Mouse (Mus musculus): ENCODE data around the gene Gm20431.
A peak's percentile ranks its signal among the peaks of the same experiment; 100 is the strongest.

The Gm20431 gene

GRCm38 (mm10) chr2:167627019-167627418, 34.3 kb downstream of the Gm20431 start:
- Histone ChIP-seq H3K4me3 (replicated peaks; ENCODE audit: low read length) (no peak overlapping the region), H3K4me1 (replicated peaks; ENCODE audit: low read depth, low read length) (peaks cover 81% of the 10 kb centered on the region), H3K27me3 (ENCODE audit: insufficient read depth, low read length) (no peaks in the 10 kb centered on the region), H3K36me3 (ENCODE audit: insufficient read depth, low read length) (peaks cover 65% of the 10 kb centered on the region), H3K9me3 (ENCODE audit: low read length) (no peaks in the 10 kb centered on the region)
- no peak for TF ChIP-seq POU5F1 (IDR thresholded peaks at IDR 0.05; ENCODE audit: borderline replicate concordance, low read length)
- TF ChIP-seq NANOG (IDR thresholded peaks at IDR 0.05; ENCODE audit: borderline replicate concordance, low read length): no peak
- TF ChIP-seq CTCF (conservative IDR thresholded peaks at IDR 0.05; ENCODE audit: low read length): no peak

- Histone ChIP-seq H3K36me3 (ENCODE audit: insufficient read depth, low read length) (peaks cover 74% of the 10 kb centered on the region), H3K9me3 (ENCODE audit: low read length) (no peaks in the 10 kb centered on the region), H3K4me3 (replicated peaks; ENCODE audit: low read length) (no peak overlapping the region), H3K27me3 (ENCODE audit: insufficient read depth, low read length) (no peaks in the 10 kb centered on the region), H3K4me1 (replicated peaks; ENCODE audit: low read depth, low read length) (peaks cover 91% of the 10 kb centered on the region)
- no peak for TF ChIP-seq NANOG (IDR thresholded peaks at IDR 0.05; ENCODE audit: borderline replicate concordance, low read length)
- no peak for TF ChIP-seq CTCF (conservative IDR thresholded peaks at IDR 0.05; ENCODE audit: low read length)
- no peak for TF ChIP-seq POU5F1 (IDR thresholded peaks at IDR 0.05; ENCODE audit: borderline replicate concordance, low read length)
Observed at GRCm38 (mm10) chr2:167625670-167626069, 35.6 kb downstream of the Gm20431 start.

GRCm38 (mm10) chr2:167624368-167625075, 36.8 kb downstream of the Gm20431 start:
- Histone ChIP-seq H3K27me3 (ENCODE audit: insufficient read depth, low read length) (no peaks in the 10 kb centered on the region), H3K9me3 (ENCODE audit: low read length) (no peaks in the 10 kb centered on the region), H3K36me3 (ENCODE audit: insufficient read depth, low read length) (peaks cover 70% of the 10 kb centered on the region), H3K4me3 (replicated peaks; ENCODE audit: low read length) (no peak overlapping the region), H3K4me1 (replicated peaks; ENCODE audit: low read depth, low read length) (peaks cover 91% of the 10 kb centered on the region)
- no peak for TF ChIP-seq NANOG (IDR thresholded peaks at IDR 0.05; ENCODE audit: borderline replicate concordance, low read length)
- no peak for TF ChIP-seq CTCF (conservative IDR thresholded peaks at IDR 0.05; ENCODE audit: low read length)
- TF ChIP-seq POU5F1 (IDR thresholded peaks at IDR 0.05; ENCODE audit: borderline replicate concordance, low read length): no peak

- H3K9me3 ChIP-seq (ENCODE audit: low read length): no peaks in the 10 kb centered on the region
- peaks cover 90% of the 10 kb centered on the region for H3K4me1 ChIP-seq (replicated peaks; ENCODE audit: low read depth, low read length)
- no peak overlapping the region for H3K4me3 ChIP-seq (replicated peaks; ENCODE audit: low read length)
- no peaks in the 10 kb centered on the region for H3K27me3 ChIP-seq (ENCODE audit: insufficient read depth, low read length)
- H3K36me3 ChIP-seq (ENCODE audit: insufficient read depth, low read length): peaks cover 68% of the 10 kb centered on the region
- no peak for TF ChIP-seq NANOG (IDR thresholded peaks at IDR 0.05; ENCODE audit: borderline replicate concordance, low read length)
- no peak for TF ChIP-seq POU5F1 (IDR thresholded peaks at IDR 0.05; ENCODE audit: borderline replicate concordance, low read length)
- no peak for TF ChIP-seq CTCF (conservative IDR thresholded peaks at IDR 0.05; ENCODE audit: low read length)
Observed at GRCm38 (mm10) chr2:167622965-167623364, 38.3 kb downstream of the Gm20431 start.

GRCm38 (mm10) chr2:167622352-167622751, 38.9 kb downstream of the Gm20431 start:
- Histone ChIP-seq H3K4me3 (replicated peaks; ENCODE audit: low read length) (0 out of 2 replicates have a peak overlapping the region, but pooled peaks have one; percentile 10), H3K4me1 (replicated peaks; ENCODE audit: low read depth, low read length) (peaks cover 90% of the 10 kb centered on the region), H3K9me3 (ENCODE audit: low read length) (no peaks in the 10 kb centered on the region), H3K27me3 (ENCODE audit: insufficient read depth, low read length) (no peaks in the 10 kb centered on the region), H3K36me3 (ENCODE audit: insufficient read depth, low read length) (peaks cover 68% of the 10 kb centered on the region)
- no peak for TF ChIP-seq NANOG (IDR thresholded peaks at IDR 0.05; ENCODE audit: borderline replicate concordance, low read length)
- TF ChIP-seq CTCF (conservative IDR thresholded peaks at IDR 0.05; ENCODE audit: low read length): no peak
- no peak for TF ChIP-seq POU5F1 (IDR thresholded peaks at IDR 0.05; ENCODE audit: borderline replicate concordance, low read length)

- no peaks in the 10 kb centered on the region for H3K27me3 ChIP-seq (ENCODE audit: insufficient read depth, low read length)
- TF ChIP-seq CTCF (conservative IDR thresholded peaks at IDR 0.05; ENCODE audit: low read length) (no peak), POU5F1 (IDR thresholded peaks at IDR 0.05; ENCODE audit: borderline replicate concordance, low read length) (no peak), NANOG (IDR thresholded peaks at IDR 0.05; ENCODE audit: borderline replicate concordance, low read length) (no peak)
- peaks cover 91% of the 10 kb centered on the region for H3K4me1 ChIP-seq (replicated peaks; ENCODE audit: low read depth, low read length)
- no peaks in the 10 kb centered on the region for H3K9me3 ChIP-seq (ENCODE audit: low read length)
- peaks cover 69% of the 10 kb centered on the region for H3K36me3 ChIP-seq (ENCODE audit: insufficient read depth, low read length)
- peak overlapping the region; percentile 17; the same call in 1 of the 2 replicates for H3K4me3 ChIP-seq (replicated peaks; ENCODE audit: low read length)
Observed at GRCm38 (mm10) chr2:167621255-167622087, 39.8 kb downstream of the Gm20431 start.

- Histone ChIP-seq H3K36me3 (ENCODE audit: insufficient read depth, low read length) (peaks cover 85% of the 10 kb centered on the region), H3K27me3 (ENCODE audit: insufficient read depth, low read length) (no peaks in the 10 kb centered on the region), H3K4me1 (replicated peaks; ENCODE audit: low read depth, low read length) (peaks cover 79% of the 10 kb centered on the region), H3K4me3 (replicated peaks; ENCODE audit: low read length) (no peak overlapping the region), H3K9me3 (ENCODE audit: low read length) (no peaks in the 10 kb centered on the region)
- no peak for TF ChIP-seq POU5F1 (IDR thresholded peaks at IDR 0.05; ENCODE audit: borderline replicate concordance, low read length)
- TF ChIP-seq CTCF (conservative IDR thresholded peaks at IDR 0.05; ENCODE audit: low read length): no peak
- TF ChIP-seq NANOG (IDR thresholded peaks at IDR 0.05; ENCODE audit: borderline replicate concordance, low read length): no peak
Observed at GRCm38 (mm10) chr2:167617472-167617871, 43.8 kb downstream of the Gm20431 start.

GRCm38 (mm10) chr2:167617034-167617433, 44.3 kb downstream of the Gm20431 start:
- TF ChIP-seq CTCF (conservative IDR thresholded peaks at IDR 0.05; ENCODE audit: low read length): no peak
- TF ChIP-seq POU5F1 (IDR thresholded peaks at IDR 0.05; ENCODE audit: borderline replicate concordance, low read length): no peak
- no peak for TF ChIP-seq NANOG (IDR thresholded peaks at IDR 0.05; ENCODE audit: borderline replicate concordance, low read length)
- H3K9me3 ChIP-seq (ENCODE audit: low read length): no peaks in the 10 kb centered on the region
- peaks cover 79% of the 10 kb centered on the region for H3K4me1 ChIP-seq (replicated peaks; ENCODE audit: low read depth, low read length)
- no peak overlapping the region for H3K4me3 ChIP-seq (replicated peaks; ENCODE audit: low read length)
- H3K36me3 ChIP-seq (ENCODE audit: insufficient read depth, low read length): peaks cover 85% of the 10 kb centered on the region
- no peaks in the 10 kb centered on the region for H3K27me3 ChIP-seq (ENCODE audit: insufficient read depth, low read length)
